Mouse (Mus musculus): ENCODE measurements around the gene Ubr1.
"Not testable (repeated sequence)": the region's sequence is repeated elsewhere in the genome, so short reads cannot be mapped to it uniquely, and the experiment has no call there.

The Ubr1 gene

DNA sequence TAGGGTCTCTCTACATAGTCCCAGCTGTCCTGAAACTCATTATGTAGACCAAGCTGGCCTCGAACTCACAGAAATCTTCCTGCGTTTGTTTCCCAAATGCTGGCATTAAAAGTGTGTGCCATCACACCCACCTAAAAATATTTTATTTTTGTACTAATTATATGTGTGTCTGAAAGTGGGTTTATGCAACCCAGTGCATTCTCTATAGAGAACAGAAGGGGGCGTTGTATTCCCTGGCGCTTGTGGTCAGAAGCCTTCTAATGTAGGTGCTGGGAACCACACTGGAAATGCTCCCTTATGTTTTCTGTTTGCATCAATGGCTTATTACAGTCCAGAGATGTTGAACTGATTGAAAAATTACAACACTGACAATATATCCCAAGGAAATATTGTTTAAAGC, 5.8 kb upstream of the Ubr1 start:
- no peak for DNase-seq

DNA sequence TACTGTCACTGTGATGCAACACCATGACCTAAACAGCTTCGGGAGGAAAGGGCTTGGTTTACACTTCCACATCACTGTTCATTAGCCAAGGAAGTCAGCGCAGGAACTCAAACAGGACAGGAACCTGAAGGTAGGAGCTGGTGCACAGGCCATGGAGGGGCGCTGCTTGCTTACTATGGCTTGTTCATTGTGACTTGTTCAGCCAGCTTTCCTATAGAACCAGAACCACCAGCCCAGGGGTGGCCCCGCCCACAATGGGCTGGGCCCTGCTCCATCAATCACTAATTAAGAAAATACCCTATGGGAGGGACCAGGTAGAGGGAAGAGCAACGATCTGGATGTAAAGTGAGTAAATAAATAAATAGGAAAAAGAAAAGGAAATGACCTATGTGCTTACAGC, 2.4 kb upstream of the Ubr1 start:
- peak; percentile 31 to 54 for DNase-seq

DNA sequence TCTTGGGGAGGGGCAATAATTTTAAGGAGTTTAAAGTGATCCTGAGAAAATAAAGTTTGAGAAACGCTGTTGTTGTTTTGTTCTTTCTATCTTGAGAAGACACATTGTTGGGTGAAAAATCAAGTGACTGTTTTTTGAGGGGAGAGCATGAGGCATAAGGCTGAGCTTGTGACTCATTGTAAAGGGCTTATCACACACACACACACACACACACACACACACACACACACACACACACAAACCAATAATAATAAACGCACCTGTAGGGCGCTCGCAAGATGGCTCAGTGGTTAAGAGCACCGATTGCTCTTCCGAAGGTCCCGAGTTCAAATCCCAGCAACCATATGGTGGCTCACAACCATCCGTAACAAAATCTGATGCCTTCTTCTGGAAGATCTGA, 1.7 kb upstream of the Ubr1 start:
- not testable (repeated sequence) for DNase-seq

DNA sequence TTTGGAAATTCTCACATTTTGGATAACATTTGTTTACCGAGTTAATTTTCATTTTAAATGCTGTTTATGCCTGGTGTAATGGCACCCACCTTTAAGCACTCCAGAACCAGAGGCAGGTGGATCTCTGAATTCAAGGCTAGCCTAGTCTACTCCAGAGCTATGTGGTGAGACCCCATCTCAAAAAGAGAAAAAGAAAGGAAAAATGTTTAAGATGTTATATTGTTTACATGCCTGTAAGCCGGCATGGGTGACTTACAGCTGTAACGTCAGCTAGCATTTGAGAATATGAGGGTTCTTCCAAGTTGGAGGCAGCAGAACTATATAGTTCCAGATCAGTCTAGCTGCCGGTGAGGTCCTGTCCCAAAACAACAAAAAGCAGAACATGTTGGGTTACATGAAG, 1.3 kb upstream of the Ubr1 start:
- DNase-seq: no peak

DNA sequence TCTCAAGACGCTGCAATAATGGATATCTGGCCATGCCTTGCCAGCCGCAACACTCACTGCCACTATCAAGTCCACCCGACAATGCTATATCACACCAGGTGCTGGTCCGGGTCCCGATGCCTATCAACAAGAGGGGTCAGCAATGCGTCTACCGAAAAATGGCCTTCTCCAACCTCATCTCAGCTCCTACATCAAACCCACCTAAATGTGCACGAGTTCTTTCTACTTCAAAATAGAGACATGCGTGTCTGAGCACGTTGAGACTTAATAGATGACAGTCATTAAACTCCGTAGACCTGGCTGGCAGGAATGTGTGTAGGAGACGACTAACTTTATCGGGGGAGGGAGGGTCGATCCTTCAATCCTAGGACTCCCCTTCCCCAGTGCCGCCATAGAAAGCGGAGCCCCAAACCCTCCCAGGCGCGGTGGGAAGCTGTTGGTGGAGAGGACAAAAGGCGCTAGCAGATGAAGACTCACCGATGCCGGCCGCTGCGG, 423 bp downstream of the Ubr1 start:
- DNase-seq: peak in 1 of 2 experiments; percentile 11

DNA sequence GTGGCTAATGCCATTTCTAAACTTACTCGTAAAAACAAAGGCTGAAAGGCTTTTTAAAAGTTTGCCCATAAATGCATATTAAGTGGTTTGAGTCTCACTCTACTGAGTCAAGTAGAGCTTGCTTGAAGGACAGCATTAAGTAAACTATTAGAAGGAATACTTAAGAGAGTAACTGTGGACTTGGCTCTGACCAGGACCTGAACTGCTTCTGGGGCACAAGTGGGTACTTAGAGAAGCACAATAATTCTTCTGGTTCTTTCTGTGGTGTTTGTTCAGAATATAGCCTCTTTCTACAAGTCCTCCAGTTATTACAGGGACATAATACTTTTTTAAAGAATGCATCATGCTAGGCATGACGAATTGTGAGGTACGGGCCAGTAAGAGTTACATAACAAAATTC, 5.0 kb downstream of the Ubr1 start:
- no peak for DNase-seq

DNA sequence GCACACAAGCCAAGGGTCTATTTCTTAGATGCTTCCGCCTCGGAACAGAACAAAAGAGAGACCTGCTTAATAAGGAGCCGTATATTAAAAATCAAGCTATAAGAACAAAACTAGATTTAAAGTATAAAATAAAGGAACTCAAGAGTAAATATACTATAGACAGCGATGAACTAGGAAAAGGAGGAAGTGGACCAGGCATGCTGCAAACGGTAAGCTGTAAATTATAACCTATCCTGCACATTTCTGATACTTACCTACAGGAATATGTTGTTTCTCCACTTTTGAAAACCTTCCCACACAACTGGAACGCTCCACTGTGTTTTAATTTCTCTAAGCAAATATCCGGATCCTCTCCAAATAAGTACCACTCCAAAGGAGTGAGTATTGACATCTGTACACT, 7.4 kb downstream of the Ubr1 start:
- no peak for DNase-seq

DNA sequence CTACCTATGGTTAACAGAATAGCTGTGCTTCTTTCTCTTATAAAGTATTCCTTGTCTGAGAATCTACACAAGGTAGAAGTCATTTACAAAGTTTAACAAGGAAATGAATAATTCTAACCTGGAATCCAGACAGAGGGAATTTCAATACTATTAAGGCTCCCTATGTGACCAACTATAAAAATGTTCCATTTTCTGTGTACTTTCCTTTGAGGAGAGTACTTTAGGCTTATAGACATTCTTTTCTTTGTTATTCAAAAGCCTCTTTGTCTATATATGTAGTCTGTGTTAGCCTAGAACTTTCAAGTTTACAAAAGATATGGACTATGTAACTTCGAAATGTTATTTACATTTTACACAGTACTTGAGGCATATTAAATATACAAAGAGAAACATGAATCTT, 10.3 kb downstream of the Ubr1 start:
- no peak for DNase-seq

DNA sequence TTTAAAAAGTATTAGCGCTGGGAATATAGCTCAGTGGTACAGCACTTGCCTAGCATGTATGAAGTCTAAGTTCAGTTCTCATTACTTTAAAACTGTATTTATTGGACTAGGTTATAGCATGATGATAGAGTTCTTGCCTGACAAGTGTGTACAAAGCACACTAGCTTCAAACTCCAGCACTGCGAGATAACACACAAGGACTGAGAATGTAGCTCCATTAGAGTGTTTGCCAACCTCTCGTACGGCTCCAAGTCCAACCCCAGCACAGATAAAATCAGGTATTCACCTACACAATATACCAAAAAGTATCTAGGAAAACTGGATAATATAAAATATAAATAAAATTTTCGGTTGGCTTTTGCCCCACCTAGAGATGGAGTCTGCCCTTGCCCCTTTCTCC, 10.7 kb downstream of the Ubr1 start:
- DNase-seq: no peak

DNA sequence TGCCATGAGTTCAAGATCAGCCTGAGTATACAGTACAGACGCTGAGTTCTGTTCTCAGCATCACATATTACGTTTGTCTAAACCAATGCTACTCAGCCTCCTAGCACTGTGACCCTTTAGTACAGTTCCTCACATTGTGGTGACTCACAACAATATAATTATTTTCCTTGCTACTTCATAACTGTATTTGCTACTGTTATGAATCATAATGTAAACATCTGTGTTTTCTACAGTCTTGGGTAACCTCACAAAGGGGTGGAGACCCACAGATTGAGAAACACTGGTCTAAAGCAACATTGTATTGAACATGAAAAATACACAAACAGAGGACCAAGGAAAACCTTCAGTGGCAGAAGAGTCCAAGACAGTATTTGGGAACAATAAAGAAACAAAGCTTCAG, 11.2 kb downstream of the Ubr1 start:
- no peak for DNase-seq

DNA sequence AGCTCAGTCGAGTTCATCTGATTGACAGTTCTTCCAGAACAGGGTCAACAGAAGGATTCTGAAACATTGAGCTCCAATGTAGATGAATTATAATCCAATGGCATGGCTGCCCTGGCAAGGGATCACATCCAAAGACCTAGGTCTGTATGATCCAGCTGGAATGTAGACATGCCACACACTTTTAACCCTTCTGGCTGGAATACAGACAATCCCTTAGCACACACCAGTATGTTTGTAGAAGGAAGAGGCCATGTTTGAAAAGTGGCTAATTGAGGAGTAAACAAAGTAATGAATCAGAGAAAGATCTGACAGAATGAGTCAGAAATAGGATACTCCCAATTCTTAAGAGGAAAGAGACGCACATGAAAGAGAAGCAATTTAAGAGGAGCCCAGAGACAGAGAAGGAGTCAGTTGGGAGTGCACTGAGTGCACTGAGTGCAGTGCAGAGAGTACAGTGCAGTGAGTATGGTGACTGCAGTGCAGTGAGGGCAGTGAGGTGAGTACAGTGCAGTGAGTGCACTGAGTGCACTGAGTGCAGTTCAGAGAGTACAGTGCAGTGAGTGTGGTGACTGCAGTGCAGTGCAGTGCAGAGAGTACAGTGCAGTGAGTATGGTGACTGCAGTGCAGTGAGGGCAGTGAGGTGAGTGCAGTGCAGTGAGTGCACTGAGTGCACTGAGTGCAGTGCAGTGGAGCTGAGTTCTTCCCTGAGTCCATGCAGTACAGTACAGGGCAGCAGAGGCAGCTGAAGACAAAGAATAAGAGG, 18.2 kb downstream of the Ubr1 start:
- no peak for DNase-seq

DNA sequence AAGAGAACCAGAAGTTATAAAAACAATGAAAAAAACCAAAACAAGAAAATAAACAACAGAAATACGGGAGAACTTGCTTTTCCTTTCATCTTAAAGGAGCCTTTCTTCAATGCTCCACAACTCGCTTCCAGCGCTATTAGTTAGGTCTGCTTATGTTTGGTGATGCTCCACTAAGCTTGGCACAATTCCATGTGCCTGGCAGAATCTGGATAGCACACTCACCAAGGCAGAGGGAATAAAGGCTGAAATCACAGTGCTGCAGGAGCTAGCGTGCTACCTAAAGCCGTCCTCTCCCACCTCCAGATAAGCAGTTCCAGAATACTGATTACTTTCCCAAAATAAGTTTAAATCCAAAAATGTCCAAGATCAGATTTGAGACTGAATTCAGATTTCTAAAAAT, 19.3 kb downstream of the Ubr1 start:
- DNase-seq: peak; percentile 7 to 32

DNA sequence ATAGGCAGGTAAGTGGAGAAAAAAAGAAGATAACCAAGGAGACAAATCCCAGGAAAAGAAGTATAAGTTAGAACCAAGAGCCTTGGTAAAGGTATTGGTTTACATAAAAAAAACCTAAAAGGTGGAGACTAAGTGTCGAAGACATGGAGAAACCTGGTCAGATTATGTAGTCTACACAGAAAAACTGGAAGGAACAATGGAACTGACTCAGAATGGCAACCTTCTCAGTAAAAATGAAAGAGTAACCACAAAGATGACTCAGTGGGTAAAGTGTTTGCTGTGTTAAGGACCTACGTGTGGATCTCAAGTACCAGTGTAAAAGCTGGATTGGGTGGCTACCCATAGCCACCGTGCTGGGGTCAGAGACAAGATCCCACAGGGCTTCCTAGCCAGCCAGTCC, 37.5 kb downstream of the Ubr1 start:
- no peak for DNase-seq

DNA sequence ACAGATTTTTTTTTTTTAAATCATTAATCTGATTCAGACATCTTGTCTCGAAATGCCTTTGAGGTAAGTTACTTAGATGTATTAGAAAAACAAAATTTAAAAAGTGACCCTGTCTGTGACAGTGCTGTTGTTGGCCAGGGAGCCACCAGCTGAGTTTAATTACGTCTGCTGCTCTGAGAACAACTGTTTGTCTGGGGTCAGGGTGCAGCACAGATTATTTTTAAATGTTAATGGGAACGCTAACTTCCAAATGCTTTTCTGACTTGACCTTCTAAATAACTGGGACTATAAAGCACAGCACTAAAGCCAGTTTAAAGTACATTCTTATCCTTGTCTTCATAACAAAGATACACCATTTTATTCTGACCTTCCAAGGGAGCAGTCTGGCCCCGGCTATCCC, 61.0 kb downstream of the Ubr1 start:
- DNase-seq: peak; percentile 17 to 18

DNA sequence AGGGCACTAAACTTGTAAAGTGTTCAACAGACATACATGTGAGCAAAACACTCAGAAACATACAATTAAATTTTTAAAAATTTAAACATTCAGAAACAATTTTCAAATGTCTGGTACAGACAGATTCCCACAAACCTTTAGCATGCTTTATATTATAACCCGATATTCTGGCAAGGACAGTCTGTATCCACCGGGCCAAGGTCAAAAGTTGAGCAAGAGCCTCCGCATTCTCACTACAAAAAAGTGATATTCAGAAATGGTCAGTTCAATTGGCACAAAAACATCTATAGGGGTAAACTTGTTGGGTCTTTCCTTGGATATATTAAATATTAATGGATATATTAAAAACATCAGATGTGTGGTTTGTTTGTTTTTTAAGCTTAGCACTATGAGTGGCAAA, 74.2 kb downstream of the Ubr1 start:
- DNase-seq: no peak

DNA sequence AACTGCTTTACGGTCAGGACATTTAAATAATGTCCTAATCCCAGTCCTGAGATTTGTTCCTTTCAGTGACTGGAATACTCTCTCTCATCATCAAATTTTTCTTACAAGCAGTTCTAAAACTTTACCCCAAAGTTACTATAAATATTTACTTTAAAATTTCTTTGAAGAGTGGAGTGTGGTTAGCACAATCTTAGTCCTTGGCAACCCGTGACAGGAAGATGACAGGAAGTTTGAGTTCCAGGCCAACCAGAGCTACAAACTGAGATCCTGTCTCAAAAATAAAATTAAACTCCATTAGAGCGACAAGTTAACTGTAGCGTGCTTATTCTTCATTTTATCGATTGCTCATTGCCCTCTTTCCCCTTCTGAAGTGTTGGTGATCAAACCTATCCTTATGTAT, 82.9 kb downstream of the Ubr1 start:
- DNase-seq: no peak

DNA sequence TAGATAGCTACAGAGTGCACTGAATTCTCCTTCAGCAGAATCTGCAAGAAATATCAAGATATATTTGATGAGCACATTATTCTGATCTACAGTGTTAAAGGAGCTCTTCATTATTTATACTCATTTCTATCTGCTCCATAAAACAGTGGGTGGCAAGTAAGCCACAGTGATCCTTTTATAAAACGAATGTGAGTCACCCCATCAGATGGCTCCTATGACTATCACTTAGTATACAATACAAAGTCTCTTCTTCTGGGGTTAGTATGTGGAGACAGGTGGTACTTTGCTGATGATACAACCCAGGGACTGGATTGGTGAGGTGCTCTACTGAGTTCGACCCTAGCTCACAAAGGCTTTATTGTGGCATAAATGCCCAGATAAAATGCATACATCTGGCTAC, 97.3 kb downstream of the Ubr1 start:
- no peak for DNase-seq

DNA sequence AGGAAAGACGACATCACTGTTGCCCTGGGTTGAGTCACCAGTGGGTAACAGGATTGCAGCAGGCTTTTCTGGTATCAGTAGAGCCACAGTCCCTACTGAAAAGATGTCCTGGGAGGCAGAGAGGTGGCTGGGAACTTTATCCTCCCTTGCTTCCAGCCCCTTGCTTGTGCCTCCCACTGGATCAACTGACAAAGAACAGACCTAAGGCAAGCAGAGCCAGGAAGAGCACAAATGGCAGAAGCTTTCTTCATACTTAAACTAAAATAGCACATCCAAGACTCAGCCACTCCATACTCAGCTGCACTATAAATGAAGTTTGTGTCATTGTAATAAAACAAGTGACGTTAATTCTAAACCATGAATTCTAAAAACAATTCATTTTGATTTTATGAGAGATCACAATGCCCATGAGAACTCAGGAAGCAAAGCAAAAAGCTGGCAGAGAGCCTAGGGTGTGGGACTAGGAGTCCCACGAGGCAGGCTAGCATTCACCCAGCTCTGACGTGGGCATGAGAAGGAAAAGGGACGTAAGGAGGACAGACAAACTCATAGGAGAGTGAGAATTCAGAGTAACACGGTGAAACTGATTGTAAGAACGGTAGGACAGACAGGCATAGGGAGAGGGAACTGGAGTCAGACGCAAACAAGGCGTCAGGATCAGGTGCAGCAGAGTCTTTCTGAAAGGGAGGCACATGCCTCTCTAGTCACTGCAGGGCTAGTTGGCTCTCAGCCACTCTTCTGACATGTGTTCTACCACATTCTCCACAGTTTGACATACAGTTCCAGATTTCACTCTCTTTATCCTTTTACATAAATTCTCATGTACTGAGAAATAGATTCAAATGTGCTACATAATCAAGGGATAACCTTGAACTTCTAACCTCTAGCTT, 98.8 kb downstream of the Ubr1 start:
- peak in 1 of 2 experiments; percentile 36 for DNase-seq

DNA sequence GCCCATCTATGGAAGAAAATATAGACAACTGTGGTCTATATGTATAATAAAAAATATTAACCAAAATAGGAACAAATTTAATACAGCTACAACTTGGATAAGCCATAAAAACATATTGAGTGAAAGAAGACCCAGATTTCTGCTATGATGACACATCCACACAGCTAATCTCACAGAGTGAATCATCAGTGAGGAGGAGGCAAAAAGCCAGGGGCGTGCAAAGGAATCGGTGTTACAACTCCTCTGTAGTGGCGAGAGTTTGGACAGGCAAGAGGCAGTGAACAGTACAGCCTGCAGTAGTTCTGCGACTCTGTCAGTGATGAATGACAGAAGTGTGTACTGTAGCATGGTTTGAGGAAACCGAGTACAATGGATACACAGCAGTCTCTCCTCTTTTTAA, 103.2 kb downstream of the Ubr1 start:
- no peak for DNase-seq

DNA sequence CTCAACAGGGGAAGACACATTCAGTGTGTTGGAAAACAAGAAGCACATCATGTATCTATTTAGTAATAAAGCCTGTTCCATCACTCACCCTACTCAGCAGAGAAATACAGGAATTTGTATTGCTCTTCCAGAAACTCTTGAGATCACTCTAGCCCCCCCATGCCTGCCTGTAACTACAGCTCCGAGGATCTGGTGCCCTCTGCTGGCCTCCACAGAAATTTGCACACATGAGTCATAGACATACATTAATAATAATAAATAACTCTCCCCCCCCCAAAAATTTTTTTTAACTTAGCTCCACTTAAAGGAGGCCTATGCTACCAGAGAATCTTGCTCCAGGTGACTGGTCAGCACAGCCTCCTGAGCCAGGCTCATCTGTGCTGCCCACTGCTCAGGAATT, 104.0 kb downstream of the Ubr1 start:
- peak; percentile 65 to 66 for DNase-seq

DNA sequence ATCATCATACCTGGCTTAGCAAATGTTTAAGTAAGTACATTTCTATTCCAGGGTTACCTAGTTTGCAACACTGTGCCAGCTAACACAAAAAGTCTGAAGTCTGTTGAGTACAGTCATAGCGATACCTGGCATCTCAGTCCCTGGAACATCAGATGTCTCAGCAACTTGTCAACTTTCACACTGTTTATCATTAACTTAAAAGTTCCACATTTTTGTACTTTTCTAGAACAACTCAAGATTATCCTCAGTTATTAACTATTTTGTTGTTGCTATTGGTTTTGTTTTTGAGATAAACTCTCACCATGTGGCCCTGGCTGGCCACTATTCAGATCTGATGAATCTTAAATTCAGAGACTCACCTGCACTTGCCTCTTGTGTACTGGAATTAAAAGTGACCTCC, 107.1 kb downstream of the Ubr1 start:
- no peak for DNase-seq

DNA sequence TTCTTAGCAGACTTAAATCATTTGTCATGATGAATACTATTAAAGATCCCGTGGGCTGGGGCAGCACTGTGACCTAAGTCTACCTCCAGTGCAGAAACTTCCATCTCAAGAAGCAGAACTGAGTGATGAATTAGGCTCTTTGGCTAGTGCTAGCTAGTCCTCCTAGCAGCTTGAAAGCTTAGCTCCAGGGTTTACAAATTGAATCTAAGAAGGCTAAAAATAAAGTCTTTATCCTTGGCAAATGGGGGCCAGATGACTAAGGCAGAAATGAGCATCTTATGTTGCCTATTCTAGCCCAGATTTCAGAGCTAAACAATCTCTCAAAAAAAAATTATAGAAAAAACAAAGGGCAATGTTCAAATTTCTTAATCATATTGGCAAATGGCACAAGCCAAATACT, 109.8 kb downstream of the Ubr1 start:
- DNase-seq: no peak

DNA sequence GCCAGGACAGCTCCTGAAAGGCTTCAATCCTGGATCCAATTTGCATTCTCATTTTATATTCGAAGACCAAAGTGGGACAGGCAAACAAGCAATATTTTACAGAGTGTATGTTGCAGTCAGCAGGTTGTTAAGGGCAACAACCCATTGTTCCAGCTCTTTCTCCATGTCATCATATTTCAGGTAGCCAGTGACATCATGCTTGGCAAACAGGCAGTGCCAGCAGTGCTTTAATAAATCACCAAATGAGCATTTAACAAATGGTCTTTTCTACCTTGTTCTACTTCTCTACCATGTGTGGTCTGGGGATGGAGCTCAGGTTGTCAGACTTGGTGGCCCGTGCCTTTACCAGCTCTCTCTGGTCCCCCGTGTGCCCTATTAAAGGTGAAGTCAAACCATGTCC, 112.4 kb downstream of the Ubr1 start:
- DNase-seq: no peak

DNA sequence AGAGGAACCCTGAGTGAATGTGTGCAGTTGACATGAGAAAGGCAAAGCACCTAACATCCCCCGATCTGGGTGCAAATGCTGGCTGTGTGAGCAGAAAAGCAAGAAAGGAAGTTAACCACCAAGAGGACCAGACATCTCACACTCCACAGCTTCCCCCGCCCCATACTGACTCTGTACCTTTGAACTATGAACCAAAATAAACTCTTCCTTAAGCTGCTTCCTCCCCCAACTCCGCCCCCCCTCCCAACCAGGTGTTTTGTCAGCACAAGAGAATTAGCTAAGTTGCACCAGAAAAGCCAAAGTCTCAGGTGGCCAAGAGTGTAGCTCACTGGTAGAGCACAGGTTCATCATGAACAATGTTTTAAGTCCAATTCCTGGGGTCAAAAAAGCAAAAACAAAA, 117.4 kb downstream of the Ubr1 start:
- DNase-seq: peak in 1 of 2 experiments; percentile 8
